Mouse (Mus musculus) heart, postnatal 0 days (tissue): ENCODE data around the gene Atg7.

Source experiments
- CTCF ChIP-seq: IDR thresholded peaks from 2 replicates; pipeline ENCODE4 v1.5.1; 2016; ENCODE audit warnings: antibody characterized with exemption, control low read depth, low read depth
- EP300 ChIP-seq: IDR thresholded peaks from 2 replicates; pipeline ENCODE4 v1.6.1; 2016; ENCODE audit warnings: antibody characterized with exemption, low read depth

DNA sequence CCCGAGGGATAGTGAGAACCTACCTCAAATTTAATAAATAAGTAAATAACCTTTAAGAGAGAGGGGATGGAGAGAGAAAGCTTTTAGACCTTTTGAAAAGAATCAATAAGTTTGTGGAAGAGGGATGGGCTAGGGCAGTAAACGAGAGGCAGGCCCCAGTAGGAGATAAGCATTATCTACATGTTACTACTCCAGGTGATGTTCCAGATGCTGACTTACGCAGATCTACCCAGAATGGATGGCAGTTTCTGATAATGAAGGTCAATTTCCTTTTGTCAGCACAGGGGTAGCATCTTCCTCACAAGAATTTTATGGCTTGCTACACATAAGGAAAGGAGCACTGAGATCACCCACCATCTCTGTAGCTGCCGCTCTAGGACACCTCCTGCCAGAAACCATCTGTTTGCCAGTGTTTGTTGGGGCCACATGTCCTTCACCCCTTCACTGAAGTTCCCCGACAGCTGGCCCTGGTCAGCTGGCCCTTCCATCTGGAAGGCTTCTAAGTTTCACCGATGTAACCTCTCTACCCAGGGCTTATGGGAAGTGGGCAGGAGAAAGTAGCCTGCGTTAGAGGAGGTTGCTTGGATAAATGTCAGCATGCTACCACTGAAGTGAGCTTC lies 152.9 kb downstream of the Atg7 start:
- TF ChIP-seq CTCF (no peak), EP300 (no peak)
